Mouse (Mus musculus): Measurements from ENCODE around the gene Spns3. TPM values are rescaled to one million over a fixed set of nuclear protein-coding genes. Genes with fewer than 3 reads are reported as not detected.

Gene Spns3
- polyA plus RNA-seq, 1 experiment from 2014 or later, result not detected

DNA sequence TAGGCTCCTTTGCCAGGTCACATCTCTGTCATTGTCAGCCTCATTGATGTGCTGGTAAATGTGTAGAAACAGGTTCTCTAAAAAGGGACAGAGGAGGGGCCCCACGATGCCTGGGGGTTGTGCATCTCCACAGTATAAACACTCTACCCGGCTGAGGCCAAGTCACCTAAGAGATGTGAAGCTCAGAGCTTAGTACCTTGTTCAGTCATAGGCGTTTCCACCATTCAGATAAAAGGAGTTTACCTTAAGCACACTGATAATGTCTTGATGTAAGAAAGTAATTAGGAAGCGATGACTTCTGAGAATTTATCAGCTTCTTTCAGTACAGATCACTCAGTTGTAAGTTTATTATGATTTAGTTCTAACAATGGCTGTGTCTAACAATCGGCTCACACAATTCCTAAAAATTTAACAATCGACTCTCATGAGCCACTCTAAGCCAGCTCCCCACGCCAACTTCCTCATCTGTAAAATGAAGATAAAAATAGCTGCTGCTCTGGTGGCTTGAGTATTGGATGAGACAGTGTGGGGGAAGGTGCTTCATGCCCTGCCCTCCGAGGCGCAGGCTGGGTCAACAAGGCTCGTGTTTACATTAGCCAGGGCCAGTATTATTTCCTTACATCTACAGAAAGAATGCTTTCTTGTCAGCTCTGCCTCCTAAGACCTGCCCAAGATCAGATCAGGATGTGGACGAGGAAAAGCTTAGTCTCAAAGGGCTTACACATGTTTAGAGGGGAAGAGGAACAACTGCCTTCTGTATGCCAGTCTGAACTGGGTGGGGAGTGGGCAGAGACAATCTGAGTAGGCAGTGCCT is 83.4 kb downstream of the Spns3 start:
- H3K9me3 ChIP-seq, result no peaks in the 10 kb centered on the region
- peaks cover 11% of the 10 kb centered on the region for H3K4me1 ChIP-seq (replicated peaks)
- H3K27ac ChIP-seq, result no peak overlapping the region
- no peak overlapping the region for H3K4me3 ChIP-seq (replicated peaks)
- H3K4me2 ChIP-seq, result no peak overlapping the region
- H3K36me3 ChIP-seq, result no peaks in the 10 kb centered on the region
- H3K9ac ChIP-seq (replicated peaks), result no peak overlapping the region
- no peak for ATAC-seq (ENCODE audit: insufficient number of reproducible peaks, insufficient read depth, low FRiP score, low TSS enrichment, low read depth)
- no peaks in the 10 kb centered on the region for H3K27me3 ChIP-seq
- WGBS, result 58% methylated on average over 11 of the region's 11 CpGs

- no peak overlapping the region for H3K4me2 ChIP-seq
- no peak overlapping the region for H3K9ac ChIP-seq (replicated peaks)
- no peak for ATAC-seq (ENCODE audit: insufficient number of reproducible peaks, insufficient read depth, low FRiP score, low TSS enrichment, low read depth)
- WGBS, result 67% methylated on average over 11 of the region's 11 CpGs
- H3K4me3 ChIP-seq (replicated peaks), result no peak overlapping the region
- H3K9me3 ChIP-seq, result no peaks in the 10 kb centered on the region
- H3K36me3 ChIP-seq, result no peaks in the 10 kb centered on the region
- no peaks in the 10 kb centered on the region for H3K27me3 ChIP-seq
- peaks cover 11% of the 10 kb centered on the region for H3K4me1 ChIP-seq (replicated peaks)
- H3K27ac ChIP-seq, result no peak overlapping the region
Observed at GRCm38 (mm10) chr11:72465978-72466693, 84.2 kb downstream of the Spns3 start.

DNA sequence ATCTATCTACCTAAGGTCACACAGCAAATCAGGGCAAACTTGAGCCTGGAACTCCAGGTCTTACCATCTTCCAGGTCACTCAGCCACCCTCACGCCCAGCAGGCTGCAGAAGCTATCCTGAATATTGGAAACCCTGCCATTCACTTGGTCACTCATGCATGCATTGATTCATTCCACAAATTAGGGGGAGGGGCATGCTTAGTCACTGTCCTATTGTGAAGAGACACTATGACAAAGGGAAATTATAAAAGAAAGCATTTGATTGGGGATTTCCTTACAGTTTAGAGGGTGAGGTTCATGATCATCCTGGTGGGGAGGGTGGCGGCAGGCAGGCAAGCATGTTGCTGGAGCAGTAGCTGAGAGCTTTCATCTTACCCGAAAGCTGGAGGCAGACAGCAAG is 85.5 kb downstream of the Spns3 start:
- ATAC-seq (ENCODE audit: insufficient number of reproducible peaks, insufficient read depth, low FRiP score, low TSS enrichment, low read depth), result no peak
- Histone ChIP-seq H3K4me3 (replicated peaks) (no peak overlapping the region), H3K27me3 (no peaks in the 10 kb centered on the region), H3K36me3 (no peaks in the 10 kb centered on the region), H3K4me2 (no peak overlapping the region), H3K9ac (replicated peaks) (no peak overlapping the region), H3K27ac (no peak overlapping the region), H3K9me3 (no peaks in the 10 kb centered on the region), H3K4me1 (replicated peaks) (peaks cover 11% of the 10 kb centered on the region)
- WGBS, result 75% methylated on average over 3 of the region's 3 CpGs

DNA sequence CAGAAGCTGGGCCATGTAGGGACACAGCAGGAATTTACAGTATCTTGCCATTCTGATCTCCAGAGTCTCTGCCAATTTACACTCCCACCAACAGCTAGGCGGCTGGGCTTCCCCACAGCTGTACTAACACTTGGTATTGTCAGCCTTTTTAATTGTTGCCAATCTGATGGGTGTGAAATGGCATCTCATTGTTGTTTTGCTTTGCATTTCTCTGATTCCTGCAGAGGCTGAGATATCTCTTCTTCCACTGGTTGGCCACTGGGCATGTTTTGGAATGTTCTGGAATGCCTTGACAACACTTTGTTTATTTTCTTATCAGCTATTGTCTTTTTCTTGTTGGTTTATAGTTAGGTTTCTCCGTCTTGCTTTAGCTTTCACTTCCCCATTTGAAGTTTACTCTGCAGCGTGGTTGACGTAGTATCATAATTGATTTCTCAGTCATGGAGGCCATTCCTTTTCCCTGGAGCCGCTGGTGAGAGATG is 88.8 kb downstream of the Spns3 start:
- H3K27me3 ChIP-seq, result no peaks in the 10 kb centered on the region
- H3K9ac ChIP-seq (replicated peaks), result no peak overlapping the region
- 64% methylated on average over 5 of the region's 5 CpGs for WGBS
- no peak for ATAC-seq (ENCODE audit: insufficient number of reproducible peaks, insufficient read depth, low FRiP score, low TSS enrichment, low read depth)
- no peaks in the 10 kb centered on the region for H3K9me3 ChIP-seq
- no peaks in the 10 kb centered on the region for H3K36me3 ChIP-seq
- peaks cover 4% of the 10 kb centered on the region for H3K4me1 ChIP-seq (replicated peaks)
- no peak overlapping the region for H3K4me3 ChIP-seq (replicated peaks)
- no peak overlapping the region for H3K27ac ChIP-seq
- H3K4me2 ChIP-seq, result no peak overlapping the region

DNA sequence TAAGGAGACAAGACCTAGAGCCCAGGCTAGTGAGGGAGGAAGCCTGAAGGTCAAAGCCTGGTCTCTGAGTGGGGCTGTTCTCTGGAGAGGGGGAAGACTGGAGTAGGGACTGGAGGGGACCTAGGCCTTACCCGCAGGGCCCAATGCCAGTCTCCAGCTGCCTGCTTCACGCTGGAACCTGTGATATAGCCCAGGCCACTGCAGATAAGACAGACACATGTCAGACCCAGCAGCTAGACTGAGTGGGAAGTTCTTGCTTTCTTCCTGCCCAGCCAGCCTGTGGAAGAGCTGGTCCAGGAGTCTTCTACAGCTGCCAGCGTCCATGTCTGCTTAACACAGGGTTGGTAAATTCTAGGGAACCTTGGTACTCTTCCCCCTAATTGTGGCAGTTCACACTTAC is 91.8 kb downstream of the Spns3 start:
- Histone ChIP-seq H3K4me3 (replicated peaks) (no peak overlapping the region), H3K27ac (no peak overlapping the region; the same call in 1 of the 2 replicates), H3K27me3 (no peaks in the 10 kb centered on the region), H3K4me2 (no peak overlapping the region), H3K9me3 (no peaks in the 10 kb centered on the region), H3K36me3 (no peaks in the 10 kb centered on the region), H3K4me1 (replicated peaks) (no peaks in the 10 kb centered on the region), H3K9ac (replicated peaks) (no peak overlapping the region)
- ATAC-seq (ENCODE audit: insufficient number of reproducible peaks, insufficient read depth, low FRiP score, low TSS enrichment, low read depth), result no peak
- 84% methylated on average over 3 of the region's 3 CpGs for WGBS

DNA sequence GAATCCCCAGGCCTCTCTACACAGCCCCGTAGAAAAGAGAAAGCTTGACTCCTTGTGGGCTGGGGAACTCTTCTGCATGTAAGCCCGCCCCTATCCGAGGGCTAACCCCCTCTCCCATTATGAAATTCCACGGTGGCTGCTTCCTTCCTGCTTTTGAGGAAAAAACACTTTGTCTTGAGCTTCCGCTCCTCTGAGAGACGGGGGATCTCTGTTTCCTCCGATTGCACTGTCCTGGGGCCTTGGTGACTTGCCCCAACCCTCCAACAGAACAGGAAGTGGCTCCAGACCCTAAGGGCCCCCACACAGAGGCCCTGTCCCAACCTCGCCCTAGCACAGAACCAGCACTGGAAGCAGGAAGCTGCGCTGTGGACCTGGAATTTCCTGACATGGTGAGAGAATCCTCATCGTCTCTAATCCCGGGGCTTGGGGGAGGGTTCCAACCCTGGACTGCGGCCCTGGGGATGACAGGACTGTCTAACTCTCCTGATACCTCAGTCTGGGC is 92.3 kb downstream of the Spns3 start:
- no peak for ATAC-seq (ENCODE audit: insufficient number of reproducible peaks, insufficient read depth, low FRiP score, low TSS enrichment, low read depth)

DNA sequence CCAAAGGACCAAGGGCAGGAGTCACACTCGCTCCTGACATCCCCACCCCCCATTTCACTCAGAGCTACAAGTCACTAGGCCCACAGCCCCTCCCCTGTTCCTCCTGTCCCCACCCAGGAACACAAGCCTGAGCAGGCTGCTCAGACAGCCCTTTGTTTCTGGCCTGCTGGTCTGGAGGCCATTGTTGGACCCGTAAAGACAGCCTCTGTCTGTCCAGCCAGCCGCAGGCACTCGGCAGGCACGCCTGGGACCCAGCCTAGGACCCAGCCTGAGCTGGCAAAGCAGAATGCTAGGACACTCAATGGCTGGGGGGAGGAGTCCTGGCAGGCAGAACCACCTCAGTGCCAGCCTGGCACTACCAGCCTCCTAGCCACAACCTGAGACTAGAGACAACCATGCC is 94.6 kb downstream of the Spns3 start:
- Histone ChIP-seq H3K4me2 (no peak overlapping the region), H3K9ac (replicated peaks) (no peak overlapping the region), H3K27me3 (no peaks in the 10 kb centered on the region), H3K36me3 (peaks cover 22% of the 10 kb centered on the region), H3K4me1 (replicated peaks) (no peaks in the 10 kb centered on the region), H3K9me3 (no peaks in the 10 kb centered on the region), H3K4me3 (replicated peaks) (no peak overlapping the region), H3K27ac (no peak overlapping the region)
- 66% methylated on average over 5 of the region's 5 CpGs for whole genome bisulfite sequencing
- no peak for ATAC-seq (ENCODE audit: insufficient number of reproducible peaks, insufficient read depth, low FRiP score, low TSS enrichment, low read depth)

More for the DNA sequence above, 92.3 kb downstream of the Spns3 start:
- 70% methylated on average over 12 of the region's 12 CpGs for WGBS
- no peak overlapping the region for H3K4me2 ChIP-seq
- H3K27ac ChIP-seq, result no peak overlapping the region
- H3K27me3 ChIP-seq, result no peaks in the 10 kb centered on the region
- H3K4me1 ChIP-seq (replicated peaks), result no peaks in the 10 kb centered on the region
- no peak overlapping the region for H3K9ac ChIP-seq (replicated peaks)
- no peaks in the 10 kb centered on the region for H3K36me3 ChIP-seq
- H3K9me3 ChIP-seq, result no peaks in the 10 kb centered on the region
- H3K4me3 ChIP-seq (replicated peaks), result no peak overlapping the region

DNA sequence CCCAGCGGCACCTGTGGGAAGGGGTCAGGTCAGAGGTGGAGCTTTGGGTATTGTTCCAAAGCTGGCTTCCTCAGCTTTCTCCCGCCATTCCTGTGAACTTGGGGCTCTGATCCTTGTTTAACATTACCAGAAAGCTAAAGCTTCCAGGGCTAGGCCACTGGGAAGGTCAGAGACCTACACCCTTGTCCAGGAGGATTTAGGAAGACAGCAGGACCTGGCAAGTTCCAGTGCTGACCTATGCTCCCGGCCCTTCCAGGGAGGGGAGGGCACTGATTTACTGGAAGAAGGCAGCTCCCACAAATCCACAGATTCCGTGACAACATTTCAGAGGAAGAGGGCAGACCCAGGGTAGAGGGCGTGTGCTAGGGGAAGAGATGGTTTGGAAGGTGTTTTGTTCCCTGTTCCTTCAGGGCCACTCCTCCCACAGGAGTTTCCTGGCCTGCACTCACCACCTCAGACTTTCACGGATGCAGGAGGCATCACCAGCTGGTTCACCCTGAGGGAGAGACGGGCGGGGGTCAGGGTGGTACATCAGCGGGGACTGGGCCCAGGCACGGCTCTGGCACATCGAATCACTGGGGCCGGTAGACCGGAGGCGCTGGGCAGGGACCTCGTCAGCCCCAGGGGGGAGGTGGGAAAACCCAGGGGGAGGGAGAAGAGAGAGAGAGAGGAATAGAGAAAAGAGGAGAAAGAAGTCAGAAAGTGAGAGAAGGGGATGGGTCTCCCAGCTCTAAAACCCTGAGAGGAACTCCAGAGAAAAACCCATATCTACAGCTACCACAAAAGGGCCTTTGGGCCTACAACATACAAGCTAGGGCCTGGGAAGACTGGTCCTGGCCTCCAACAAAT is 97.0 kb downstream of the Spns3 start:
- Histone ChIP-seq H3K4me2 (no peak overlapping the region), H3K9me3 (no peaks in the 10 kb centered on the region), H3K27ac (0 out of 2 replicates have a peak overlapping the region, but pooled peaks have one; percentile 7), H3K27me3 (no peaks in the 10 kb centered on the region), H3K36me3 (peaks cover 45% of the 10 kb centered on the region), H3K4me3 (replicated peaks) (no peak overlapping the region), H3K4me1 (replicated peaks) (no peaks in the 10 kb centered on the region), H3K9ac (replicated peaks) (no peak overlapping the region)
- 58% methylated on average over 15 of the region's 15 CpGs for WGBS
- ATAC-seq (ENCODE audit: insufficient number of reproducible peaks, insufficient read depth, low FRiP score, low TSS enrichment, low read depth), result no peak

DNA sequence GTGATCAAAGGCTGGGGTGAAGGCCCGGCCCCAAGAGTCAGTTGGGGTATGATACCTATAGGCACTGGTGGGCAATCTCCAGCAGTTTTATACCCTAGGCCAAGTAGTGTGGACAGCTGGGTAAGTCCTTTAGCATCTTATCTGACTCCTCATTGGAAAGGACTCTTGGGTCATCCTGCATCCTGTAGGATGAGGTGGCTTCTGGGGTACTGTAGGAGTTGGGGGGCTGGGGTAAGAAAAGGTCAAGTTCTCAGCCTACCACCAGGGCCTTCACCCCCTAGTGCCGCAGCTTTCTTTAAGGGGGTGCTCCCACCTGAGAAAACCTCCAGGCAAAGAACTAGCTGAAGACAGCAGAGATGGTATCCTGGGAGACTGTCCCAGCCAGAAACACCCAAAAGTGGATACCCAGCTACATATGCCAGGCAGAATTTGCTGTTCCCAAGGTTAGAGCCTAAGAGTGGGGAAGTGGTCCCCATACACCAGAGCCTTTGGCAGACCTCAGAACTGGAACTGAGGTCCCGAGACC is 98.1 kb downstream of the Spns3 start:
- no peaks in the 10 kb centered on the region for H3K9me3 ChIP-seq
- no peak overlapping the region for H3K4me2 ChIP-seq
- H3K27ac ChIP-seq, result no peak overlapping the region
- H3K4me3 ChIP-seq (replicated peaks), result no peak overlapping the region
- no peak overlapping the region for H3K9ac ChIP-seq (replicated peaks)
- no peak for ATAC-seq (ENCODE audit: insufficient number of reproducible peaks, insufficient read depth, low FRiP score, low TSS enrichment, low read depth)
- WGBS, result 84% methylated on average over 3 of the region's 3 CpGs
- no peaks in the 10 kb centered on the region for H3K27me3 ChIP-seq
- no peaks in the 10 kb centered on the region for H3K4me1 ChIP-seq (replicated peaks)
- peaks cover 56% of the 10 kb centered on the region for H3K36me3 ChIP-seq

DNA sequence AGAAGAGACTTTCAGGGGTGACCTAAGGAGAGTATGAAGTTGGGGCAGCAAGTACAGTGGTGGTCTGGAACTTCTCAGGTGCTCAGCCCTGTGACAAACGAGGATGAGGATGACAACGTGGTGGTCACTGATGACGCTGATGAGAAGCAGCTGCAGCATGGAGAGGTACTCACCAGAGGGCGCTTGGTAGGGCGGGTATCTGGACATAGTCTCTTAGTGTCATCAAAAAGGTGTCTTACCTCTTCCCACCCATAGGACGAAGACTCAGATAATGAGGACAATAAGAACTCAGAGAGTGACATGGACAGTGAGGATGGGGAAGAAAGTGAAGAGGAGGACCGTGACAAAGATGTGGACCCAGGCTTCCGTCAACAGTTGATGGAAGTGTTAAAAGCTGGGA is 102.8 kb downstream of the Spns3 start:
- H3K9me3 ChIP-seq, result no peaks in the 10 kb centered on the region
- peaks cover 100% of the 10 kb centered on the region for H3K36me3 ChIP-seq
- H3K4me2 ChIP-seq, result no peak overlapping the region
- peaks cover 2% of the 10 kb centered on the region for H3K4me1 ChIP-seq (replicated peaks)
- H3K4me3 ChIP-seq (replicated peaks), result no peak overlapping the region
- no peak overlapping the region for H3K27ac ChIP-seq
- no peak for ATAC-seq (ENCODE audit: insufficient number of reproducible peaks, insufficient read depth, low FRiP score, low TSS enrichment, low read depth)
- no peaks in the 10 kb centered on the region for H3K27me3 ChIP-seq
- 88% methylated on average over 8 of the region's 8 CpGs for WGBS
- no peak overlapping the region for H3K9ac ChIP-seq (replicated peaks)
